Mouse (Mus musculus) testis, adult 2 months (tissue): ENCODE measurements around the gene Rpl9-ps6.

Source experiments
- CTCF ChIP-seq: fragments of 200-500 bp; IDR thresholded peaks from 2 replicates; pipeline ENCODE4 v1.5.1; 2012; ENCODE audit warnings: low read depth, mild to moderate bottlenecking, inconsistent platforms, low read length, moderate library complexity; ENCODE audit not compliant: control insufficient read depth, insufficient read depth, insufficient replicate concordance
- POLR2A ChIP-seq: fragments of 200-500 bp; IDR thresholded peaks from 2 replicates; pipeline ENCODE4 v1.6.1; 2012; ENCODE audit warnings: low read depth, mild to moderate bottlenecking, inconsistent platforms, low read length, moderate library complexity; ENCODE audit not compliant: control insufficient read depth

GRCm38 (mm10) chr19:32452231-32452630 is 14.1 kb downstream of the Rpl9-ps6 start:
- TF ChIP-seq POLR2A: no peak
- TF ChIP-seq CTCF: no peak
